Mouse (Mus musculus): ENCODE results near the gene Eif3i. TPM values are rescaled to one million over a fixed set of nuclear protein-coding genes. Genes with fewer than 3 reads are reported as not detected.

The Eif3i gene
- total and polyA plus RNA-seq, 3 experiments = 446 to 753 (median 667) TPM

DNA sequence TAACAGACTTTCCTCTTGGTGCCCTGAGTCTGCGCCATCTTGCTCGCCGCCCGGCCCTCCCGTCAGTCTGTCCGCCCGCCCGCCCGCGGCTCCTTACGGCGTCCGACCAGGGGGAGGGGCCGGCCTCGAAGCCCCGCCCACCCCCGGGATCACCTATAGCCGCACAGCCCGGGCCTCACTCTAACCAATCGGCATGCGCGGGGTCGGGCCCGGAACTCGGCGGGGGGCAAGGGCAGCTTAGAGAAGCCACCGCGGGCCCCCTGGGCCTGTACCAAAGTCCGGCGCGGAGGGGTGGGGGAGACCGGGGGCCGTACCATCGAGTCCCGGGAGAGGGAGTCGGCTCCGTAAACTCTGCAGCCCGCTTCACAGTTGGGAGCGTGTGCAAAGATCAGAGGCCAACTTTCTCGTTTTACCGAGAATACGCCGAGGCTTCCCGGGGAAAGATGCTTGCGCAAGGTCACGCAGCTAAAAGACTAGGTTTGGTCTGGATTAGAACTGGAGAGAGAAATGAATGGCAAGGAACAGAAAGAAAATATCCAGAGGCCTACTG lies 57.8 kb downstream of the Eif3i start, which contains the start of gene Hdac1 (continued):
- no peak for TF ChIP-seq MYC (IDR thresholded peaks at IDR 0.05; ENCODE audit: low read depth, low read length)
- TF ChIP-seq JUN (IDR thresholded peaks at IDR 0.05; ENCODE audit: insufficient read depth, low read depth, low read length) = no peak
- TF ChIP-seq NELFE (IDR thresholded peaks at IDR 0.05; ENCODE audit: low read depth, low read length) = peak; percentile 66
- TF ChIP-seq PAX5 (IDR thresholded peaks at IDR 0.05; ENCODE audit: low read length) = no peak
- TF ChIP-seq ETS1 (conservative IDR thresholded peaks at IDR 0.05; ENCODE audit: low read depth, low read length) = no peak
- peak; percentile 69 for TF ChIP-seq MEF2A (IDR thresholded peaks at IDR 0.05; ENCODE audit: borderline replicate concordance, low read depth, low read length)
- TF ChIP-seq EP300 (IDR thresholded peaks at IDR 0.05; ENCODE audit: low read length) = no peak
- no peak for TF ChIP-seq SMC3 (IDR thresholded peaks at IDR 0.05; ENCODE audit: low read depth, low read length)
- TF ChIP-seq POLR2AphosphoS2 (IDR thresholded peaks at IDR 0.05; ENCODE audit: low read depth, low read length) = peak; percentile 69; the same call in 1 of the 2 replicates
- peak; percentile 99 for TF ChIP-seq CHD1 (IDR thresholded peaks at IDR 0.05; ENCODE audit: low read depth, low read length)
- TF ChIP-seq MAZ (IDR thresholded peaks at IDR 0.05; ENCODE audit: low read depth, low read length) = peak; percentile 91
- TF ChIP-seq POLR2A (IDR thresholded peaks at IDR 0.05; ENCODE audit: low read depth, low read length) = peak; percentile 89
- TF ChIP-seq RAD21 (IDR thresholded peaks at IDR 0.05; ENCODE audit: low read depth, low read length) = no peak
- TF ChIP-seq E2F4 (IDR thresholded peaks at IDR 0.05; ENCODE audit: insufficient replicate concordance, low read depth, low read length) = no peak

Other genes starting within 250 kb of the Eif3i start
- gene Zbtb8a, start 222.5 kb downstream of the Eif3i start, total RNA-seq (2012; rRNA removed) = 0.04 TPM in 1 of 2 replicates, not detected in the other
- gene Zbtb8a, start 222.5 kb downstream of the Eif3i start, total RNA-seq (2014; rRNA removed) = 0.16 TPM in 1 of 2 replicates, not detected in the other
- gene Zbtb8a, start 222.5 kb downstream of the Eif3i start, polyA plus RNA-seq (2012; ENCODE audit: insufficient read length, low read depth) = 0.11 TPM in 1 of 2 replicates, not detected in the other
- 0.04 TPM in 2 replicates for gene Zbtb8b, start 159.8 kb downstream of the Eif3i start, total RNA-seq (2012; rRNA removed)
- not detected in 2 replicates for gene Zbtb8b, start 159.8 kb downstream of the Eif3i start, total RNA-seq (2014; rRNA removed)
- not detected in 2 replicates for gene Zbtb8b, start 159.8 kb downstream of the Eif3i start, polyA plus RNA-seq (2012; ENCODE audit: insufficient read length, low read depth)
- 20.2 and 20.4 TPM in 2 replicates for gene Bsdc1, start 139.1 kb downstream of the Eif3i start, total RNA-seq (2012; rRNA removed)
- gene Bsdc1, start 139.1 kb downstream of the Eif3i start, total RNA-seq (2014; rRNA removed) = 19.3 and 20.6 TPM in 2 replicates
- 16.1 and 27.2 TPM in 2 replicates for gene Bsdc1, start 139.1 kb downstream of the Eif3i start, polyA plus RNA-seq (2012; ENCODE audit: insufficient read length, low read depth)
- gene Tssk3, start 109.6 kb downstream of the Eif3i start, total RNA-seq (2012; rRNA removed) = 0.13 TPM in 1 of 2 replicates, not detected in the other
- not detected in 2 replicates for gene Tssk3, start 109.6 kb downstream of the Eif3i start, total RNA-seq (2014; rRNA removed)
- gene Tssk3, start 109.6 kb downstream of the Eif3i start, polyA plus RNA-seq (2012; ENCODE audit: insufficient read length, low read depth) = not detected in 2 replicates
- not detected in 2 replicates for gene Fam229a, start 109.5 kb downstream of the Eif3i start, total RNA-seq (2012; rRNA removed)
- gene Fam229a, start 109.5 kb downstream of the Eif3i start, total RNA-seq (2014; rRNA removed) = not detected in 2 replicates
- not detected in 2 replicates for gene Fam229a, start 109.5 kb downstream of the Eif3i start, polyA plus RNA-seq (2012; ENCODE audit: insufficient read length, low read depth)
- gene Marcksl1, start 87.1 kb downstream of the Eif3i start, total RNA-seq (2012; rRNA removed) = 194 and 195 TPM in 2 replicates
- 260 and 265 TPM in 2 replicates for gene Marcksl1, start 87.1 kb downstream of the Eif3i start, total RNA-seq (2014; rRNA removed)
- 423 and 494 TPM in 2 replicates for gene Marcksl1, start 87.1 kb downstream of the Eif3i start, polyA plus RNA-seq (2012; ENCODE audit: insufficient read length, low read depth)
- 71.7 and 75.4 TPM in 2 replicates for gene Hdac1, start 57.9 kb downstream of the Eif3i start, total RNA-seq (2012; rRNA removed)
- 104 and 106 TPM in 2 replicates for gene Hdac1, start 57.9 kb downstream of the Eif3i start, total RNA-seq (2014; rRNA removed)
- gene Hdac1, start 57.9 kb downstream of the Eif3i start, polyA plus RNA-seq (2012; ENCODE audit: insufficient read length, low read depth) = 231 and 233 TPM in 2 replicates
- gene Lck, start 27.0 kb downstream of the Eif3i start, total RNA-seq (2012; rRNA removed) = 67.2 and 80.9 TPM in 2 replicates
- gene Lck, start 27.0 kb downstream of the Eif3i start, total RNA-seq (2014; rRNA removed) = 64.6 and 70.0 TPM in 2 replicates
- 138 and 177 TPM in 2 replicates for gene Lck, start 27.0 kb downstream of the Eif3i start, polyA plus RNA-seq (2012; ENCODE audit: insufficient read length, low read depth)
- gene Fam167b, start 22.1 kb downstream of the Eif3i start, total RNA-seq (2012; rRNA removed) = 1.1 and 1.4 TPM in 2 replicates
- 0.49 TPM in 1 of 2 replicates, not detected in the other for gene Fam167b, start 22.1 kb downstream of the Eif3i start, total RNA-seq (2014; rRNA removed)
- 0.82 and 1.2 TPM in 2 replicates for gene Fam167b, start 22.1 kb downstream of the Eif3i start, polyA plus RNA-seq (2012; ENCODE audit: insufficient read length, low read depth)
- 111 and 121 TPM in 2 replicates for gene Tmem234, start within 50 bp of the Eif3i start, total RNA-seq (2012; rRNA removed)
- 97.6 and 104 TPM in 2 replicates for gene Tmem234, start within 50 bp of the Eif3i start, total RNA-seq (2014; rRNA removed)
- 112 and 113 TPM in 2 replicates for gene Tmem234, start within 50 bp of the Eif3i start, polyA plus RNA-seq (2012; ENCODE audit: insufficient read length, low read depth)
- 0.59 and 1.6 TPM in 2 replicates for gene Dcdc2b, start 13.6 kb upstream of the Eif3i start, total RNA-seq (2012; rRNA removed)
- gene Dcdc2b, start 13.6 kb upstream of the Eif3i start, total RNA-seq (2014; rRNA removed) = not detected in 2 replicates
- gene Dcdc2b, start 13.6 kb upstream of the Eif3i start, polyA plus RNA-seq (2012; ENCODE audit: insufficient read length, low read depth) = 0.66 and 1.1 TPM in 2 replicates
- gene Iqcc, start 18.5 kb upstream of the Eif3i start, total RNA-seq (2012; rRNA removed) = 24.3 and 27.0 TPM in 2 replicates
- gene Iqcc, start 18.5 kb upstream of the Eif3i start, total RNA-seq (2014; rRNA removed) = 15.9 and 18.4 TPM in 2 replicates
- 13.5 and 14.1 TPM in 2 replicates for gene Iqcc, start 18.5 kb upstream of the Eif3i start, polyA plus RNA-seq (2012; ENCODE audit: insufficient read length, low read depth)
- 24.0 and 24.2 TPM in 2 replicates for gene Ccdc28b, start 23.3 kb upstream of the Eif3i start, total RNA-seq (2012; rRNA removed)
- gene Ccdc28b, start 23.3 kb upstream of the Eif3i start, total RNA-seq (2014; rRNA removed) = 27.3 and 35.5 TPM in 2 replicates
- 26.6 and 28.0 TPM in 2 replicates for gene Ccdc28b, start 23.3 kb upstream of the Eif3i start, polyA plus RNA-seq (2012; ENCODE audit: insufficient read length, low read depth)
- gene Txlna, start 40.4 kb upstream of the Eif3i start, total RNA-seq (2012; rRNA removed) = 51.8 and 68.2 TPM in 2 replicates
- gene Txlna, start 40.4 kb upstream of the Eif3i start, total RNA-seq (2014; rRNA removed) = 50.0 and 52.2 TPM in 2 replicates
- gene Txlna, start 40.4 kb upstream of the Eif3i start, polyA plus RNA-seq (2012; ENCODE audit: insufficient read length, low read depth) = 64.7 and 103 TPM in 2 replicates
- 17.3 and 23.9 TPM in 2 replicates for gene Kpna6, start 72.1 kb upstream of the Eif3i start, total RNA-seq (2012; rRNA removed)
- gene Kpna6, start 72.1 kb upstream of the Eif3i start, total RNA-seq (2014; rRNA removed) = 19.6 and 22.4 TPM in 2 replicates
- 25.8 and 26.4 TPM in 2 replicates for gene Kpna6, start 72.1 kb upstream of the Eif3i start, polyA plus RNA-seq (2012; ENCODE audit: insufficient read length, low read depth)
- gene Tmem39b, start 96.2 kb upstream of the Eif3i start, total RNA-seq (2012; rRNA removed) = 11.3 and 11.9 TPM in 2 replicates
- 13.9 and 14.6 TPM in 2 replicates for gene Tmem39b, start 96.2 kb upstream of the Eif3i start, total RNA-seq (2014; rRNA removed)
- 33.5 and 37.7 TPM in 2 replicates for gene Tmem39b, start 96.2 kb upstream of the Eif3i start, polyA plus RNA-seq (2012; ENCODE audit: insufficient read length, low read depth)
- 58.6 and 65.9 TPM in 2 replicates for gene Khdrbs1, start 141.7 kb upstream of the Eif3i start, total RNA-seq (2012; rRNA removed)
- 67.4 and 79.0 TPM in 2 replicates for gene Khdrbs1, start 141.7 kb upstream of the Eif3i start, total RNA-seq (2014; rRNA removed)
- gene Khdrbs1, start 141.7 kb upstream of the Eif3i start, polyA plus RNA-seq (2012; ENCODE audit: insufficient read length, low read depth) = 125 TPM in 2 replicates
- 113 and 163 TPM in 2 replicates for gene Ptp4a2, start 210.6 kb upstream of the Eif3i start, total RNA-seq (2012; rRNA removed)
- 415 and 493 TPM in 2 replicates for gene Ptp4a2, start 210.6 kb upstream of the Eif3i start, total RNA-seq (2014; rRNA removed)
- 327 and 467 TPM in 2 replicates for gene Ptp4a2, start 210.6 kb upstream of the Eif3i start, polyA plus RNA-seq (2012; ENCODE audit: insufficient read length, low read depth)

All from CH12.LX (cell line).